Comparison of ENCODE assay signal across 26 mouse cellular contexts in the genomic region with DNA sequence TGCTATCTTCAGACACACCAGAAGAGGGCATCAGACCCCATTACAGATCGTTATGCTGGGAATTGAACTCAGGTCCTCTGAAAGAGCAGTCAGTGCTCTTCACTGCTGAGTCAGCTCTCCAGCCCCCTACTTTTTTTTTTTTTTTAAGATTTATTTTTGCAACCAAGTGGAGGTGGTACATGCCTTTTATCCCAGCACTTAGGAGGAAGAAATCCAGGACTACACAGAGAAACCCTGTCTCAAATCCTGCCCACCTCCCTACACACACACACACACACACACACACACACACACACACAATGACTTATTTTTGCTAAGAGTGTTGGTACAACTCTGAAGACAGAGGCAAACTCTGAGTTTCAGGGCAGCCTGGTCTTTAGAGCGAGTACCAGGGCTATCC. TPM values are rescaled to one million over a fixed set of nuclear protein-coding genes. Genes with fewer than 3 reads are reported as not detected.
DNase-seq lines count a peak whose midpoint lies in the region; ATAC-seq and TF ChIP-seq lines count a peak whose summit lies in the region.
"Had no signal": no experiment of that assay in that cellular context is flagged by ENCODE, and none has a peak within 500 bp of the region (broad histone marks: within the 10 kb centered on the region; RNA-seq: fewer than 3 reads in every experiment).

No protein-coding gene starts in this region.

- no peaks in the 10 kb centered on the region for H3K27me3 ChIP-seq in midbrain, postnatal 0 days (ENCODE audit: insufficient read depth, low read length)
- H3K27me3 ChIP-seq in midbrain, embryonic 14.5 days (ENCODE audit: control insufficient read depth, insufficient read depth, low read length), result no peaks in the 10 kb centered on the region
- H3K27me3 ChIP-seq: embryonic facial prominence, embryonic 13.5 days; embryonic facial prominence, embryonic 15.5 days; forebrain, embryonic 12.5 days; forebrain, embryonic 15.5 days; Patski had no signal

- H3K36me3 ChIP-seq in midbrain, postnatal 0 days (ENCODE audit: insufficient read depth, low read length), result peaks cover 13% of the 10 kb centered on the region
- peaks cover 48% of the 10 kb centered on the region for H3K36me3 ChIP-seq in midbrain, embryonic 14.5 days (ENCODE audit: control insufficient read depth, insufficient read depth, low read length)
- H3K36me3 ChIP-seq: G1E had no signal

- no peak overlapping the region for H3K9ac ChIP-seq in midbrain, postnatal 0 days (replicated peaks; ENCODE audit: low read length, poor library complexity, severe bottlenecking)
- H3K9ac ChIP-seq in midbrain, embryonic 14.5 days (replicated peaks; ENCODE audit: low read length), result no peak overlapping the region
- H3K9ac ChIP-seq: embryonic facial prominence, embryonic 13.5 days; embryonic facial prominence, embryonic 15.5 days; forebrain, embryonic 12.5 days; forebrain, embryonic 15.5 days had no signal

- peak; percentile 55 for TF ChIP-seq CTCF in layer of hippocampus, adult 2 months (conservative IDR thresholded peaks at IDR 0.05)
- TF ChIP-seq CTCF in midbrain, postnatal 0 days (IDR thresholded peaks at IDR 0.05), result 0 out of 2 replicates have a peak, but pooled peaks have one; percentile 7

- H3K9me3 ChIP-seq in midbrain, postnatal 0 days (ENCODE audit: low read length), result no peaks in the 10 kb centered on the region
- H3K9me3 ChIP-seq in midbrain, embryonic 14.5 days (ENCODE audit: control insufficient read depth, low read length), result no peaks in the 10 kb centered on the region; the same call in 1 of the 2 replicates
- H3K9me3 ChIP-seq: embryonic facial prominence, embryonic 15.5 days; forebrain, embryonic 15.5 days had no signal

- ATAC-seq in midbrain, postnatal 0 days (ENCODE audit: low FRiP score), result no peak
- no peak for ATAC-seq in midbrain, embryonic 14.5 days (ENCODE audit: low FRiP score, low TSS enrichment)
- ATAC-seq: activated CD4-positive, CD25-positive, alpha-beta regulatory T cell, adult 4 months; forebrain, embryonic 15.5 days; Patski had no signal

- no peak for DNase-seq in layer of hippocampus, adult 2 months (ENCODE audit: low spot score in 2 of 2)
- no peak for DNase-seq in layer of hippocampus, postnatal 10 days (ENCODE audit: low spot score in 2 of 2)
- no peak for DNase-seq in midbrain, postnatal 0 days (ENCODE audit: low spot score)
- no peak for DNase-seq in midbrain, embryonic 14.5 days
- DNase-seq in brain, adult 2 months (ENCODE audit: low read depth, low spot score), result peak; percentile 51
- no peak for DNase-seq in spleen, postnatal 14 days (ENCODE audit: low spot score in 2 of 2)
- DNase-seq: adrenal gland, adult 8-10 months; adrenal gland, postnatal 14 days; adrenal gland, postnatal 36 days; cerebellum, adult 11 months; cerebellum, adult 18-20 months; cerebellum, adult 8-10 months; cerebellum, adult 9-11 months; cerebellum, postnatal 14 days; cerebellum, postnatal 36 days; embryo, embryonic 11 days had no signal

- no peak overlapping the region for H3K4me3 ChIP-seq in layer of hippocampus, adult 2 months
- H3K4me3 ChIP-seq in midbrain, postnatal 0 days (ENCODE audit: low read depth, low read length), result no peak overlapping the region
- no peak overlapping the region for H3K4me3 ChIP-seq in midbrain, embryonic 14.5 days (replicated peaks; ENCODE audit: low read depth, low read length)
- H3K4me3 ChIP-seq: embryonic facial prominence, embryonic 13.5 days; embryonic facial prominence, embryonic 15.5 days; erythroblast, embryonic 14.5 days; forebrain, embryonic 10.5 days; forebrain, embryonic 12.5 days; forebrain, embryonic 15.5 days had no signal

- peak overlapping the region; percentile 75 for H3K27ac ChIP-seq in layer of hippocampus, adult 2 months
- no peak overlapping the region for H3K27ac ChIP-seq in midbrain, postnatal 0 days (ENCODE audit: low read depth, low read length)
- no peak overlapping the region for H3K27ac ChIP-seq in midbrain, embryonic 14.5 days (replicated peaks; ENCODE audit: low read depth, low read length)
- H3K27ac ChIP-seq: embryonic facial prominence, embryonic 13.5 days; embryonic facial prominence, embryonic 15.5 days; forebrain, embryonic 15.5 days had no signal

- WGBS in midbrain, postnatal 0 days, result 92% methylated on average over 2 of the region's 2 CpGs
- WGBS in midbrain, embryonic 14.5 days, result 89% methylated on average over 2 of the region's 2 CpGs

- no peaks in the 10 kb centered on the region for H3K4me1 ChIP-seq in midbrain, postnatal 0 days (ENCODE audit: insufficient read depth, low read length)
- H3K4me1 ChIP-seq in midbrain, embryonic 14.5 days (ENCODE audit: control insufficient read depth, insufficient read depth, low read length), result peaks cover 14% of the 10 kb centered on the region; the same call in 1 of the 2 replicates
- H3K4me1 ChIP-seq: embryonic facial prominence, embryonic 15.5 days had no signal

- H3K4me2 ChIP-seq in midbrain, postnatal 0 days (ENCODE audit: low read depth, low read length, poor library complexity, severe bottlenecking), result no peak overlapping the region
- no peak overlapping the region for H3K4me2 ChIP-seq in midbrain, embryonic 14.5 days (ENCODE audit: low read length)
- H3K4me2 ChIP-seq: embryonic facial prominence, embryonic 13.5 days; embryonic facial prominence, embryonic 15.5 days; forebrain, embryonic 12.5 days; forebrain, embryonic 15.5 days had no signal

RNA-seq across cellular contexts. Expression of gene Atp9a, which starts 59.5 kb away (rescaled TPM):
- total RNA-seq in layer of hippocampus, adult 2 months (2021), result 100 to 1,000 TPM; 339 to 358 TPM
- 100 to 1,000 TPM; 426 to 444 TPM for total RNA-seq in layer of hippocampus, postnatal 10 days (2021)
- total RNA-seq in midbrain, postnatal 0 days (2014; rRNA removed), result 600 and 607 TPM in 2 replicates
- polyA plus RNA-seq in midbrain, postnatal 0 days (2015; fragmentation: Nextera tagmentation; extraction: Ambion mirVana), result 159 and 163 TPM in 2 replicates
- 79.7 and 85.9 TPM in 2 replicates for polyA plus RNA-seq in midbrain, embryonic 14.5 days (2014; fragmentation: Nextera tagmentation; extraction: Ambion mirVana)
- total RNA-seq: common myeloid progenitor, adult 5-6 weeks; G1E had no signal
- polyA plus RNA-seq: G1E had no signal
